Mouse (Mus musculus) testis, adult 2 months (tissue): ENCODE measurements at regions not wholly inside any gene's neighbourhood (a gene's known extent, or its start where the extent isn't known, plus 50 kb on each side); places are given as distances from the start of the nearest gene placed in this dataset.

Experiments
- CTCF ChIP-seq: fragments of 200-500 bp; IDR thresholded peaks from 2 replicates; pipeline ENCODE4 v1.5.1; 2012; ENCODE audit warnings: low read depth, mild to moderate bottlenecking, inconsistent platforms, low read length, moderate library complexity; ENCODE audit not compliant: control insufficient read depth, insufficient read depth, insufficient replicate concordance
- POLR2A ChIP-seq: fragments of 200-500 bp; IDR thresholded peaks from 2 replicates; pipeline ENCODE4 v1.6.1; 2012; ENCODE audit warnings: low read depth, mild to moderate bottlenecking, inconsistent platforms, low read length, moderate library complexity; ENCODE audit not compliant: control insufficient read depth

DNA sequence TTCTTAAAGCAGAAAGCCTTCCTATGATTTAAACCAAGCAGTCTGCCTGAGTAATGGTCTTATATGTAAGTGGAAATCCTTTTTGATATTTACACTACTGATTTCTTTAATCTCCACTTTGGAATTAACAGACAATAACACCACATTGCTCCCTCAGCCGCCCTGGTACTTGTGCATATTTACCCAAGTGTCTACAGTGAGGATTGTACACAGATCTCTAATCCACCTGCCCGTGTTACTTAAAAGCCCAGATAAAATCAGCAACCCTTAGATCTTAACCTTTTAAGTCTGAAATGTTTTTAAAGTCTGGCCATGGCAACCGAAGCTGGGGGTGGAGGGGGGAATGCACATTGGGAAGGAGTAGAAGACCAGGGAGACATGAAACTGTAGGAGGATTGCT lies 382.3 kb upstream of the Nr2f2 start:
- TF ChIP-seq POLR2A (no peak), CTCF (no peak)
